Mouse (Mus musculus): ENCODE data around the gene Gm4763.
"Not testable (repeated sequence)": the region's sequence is repeated elsewhere in the genome, so short reads cannot be mapped to it uniquely, and the experiment has no call there.

- TF ChIP-seq CTCF, EP300 (IDR thresholded peaks at IDR 0.05): not testable (repeated sequence)
These were observed 34.0 kb downstream of the Gm4763 start for GRCm38 (mm10) chr7:24692693-24693092.
